Mouse (Mus musculus) G1E (cell line): ENCODE results near the gene Supt6.

Experiments
- CTCF ChIP-seq: IDR thresholded peaks from 2 replicates; pipeline ENCODE4 v1.5.1; 2012; ENCODE audit warnings: low read depth, low read length, inconsistent platforms, mixed read lengths
- POLR2AphosphoS5 ChIP-seq: IDR thresholded peaks from 2 replicates; pipeline ENCODE4 v1.6.1; 2012; ENCODE audit warnings: low read depth, low read length, inconsistent platforms; ENCODE audit not compliant: insufficient replicate concordance
- TAL1 ChIP-seq: conservative IDR thresholded peaks from 2 replicates; pipeline ENCODE4 v1.6.1; 2012; ENCODE audit warnings: low read depth, low read length, inconsistent platforms, mixed read lengths

DNA sequence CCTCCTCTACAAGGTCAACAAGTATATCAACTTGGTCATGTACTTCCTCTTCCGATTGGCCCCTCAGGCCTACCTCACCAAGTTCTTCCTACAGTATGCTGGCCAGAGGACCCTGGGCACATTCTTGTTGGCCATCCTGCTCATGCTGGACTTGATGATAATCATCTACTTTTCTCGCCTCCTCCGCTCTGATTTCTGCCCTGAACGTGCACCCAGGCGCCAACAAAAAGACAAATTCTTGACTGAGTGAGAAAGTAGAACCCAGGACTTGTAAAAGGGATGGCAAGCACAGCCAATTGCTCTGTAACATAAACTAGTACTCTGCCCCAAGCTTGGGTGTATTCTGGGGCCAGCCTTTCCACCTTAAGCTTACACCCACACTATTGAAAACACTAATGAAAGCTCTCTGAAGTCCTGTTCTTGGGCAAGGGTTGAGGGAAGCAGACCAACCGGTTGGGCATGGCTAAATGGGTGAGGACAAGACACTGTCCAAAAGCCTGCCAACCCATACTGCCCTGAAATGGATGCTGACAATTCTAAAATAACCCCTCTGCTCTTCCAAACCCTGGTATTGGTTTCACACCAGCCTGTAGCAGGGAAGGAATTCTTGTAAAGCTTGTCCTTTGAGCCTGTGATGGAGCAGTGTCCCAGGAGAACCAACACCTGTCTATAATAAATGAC lies 65.6 kb downstream of the Supt6 start:
- TF ChIP-seq CTCF = no peak
- no peak for TF ChIP-seq TAL1
- TF ChIP-seq POLR2AphosphoS5 = no peak
